15 mouse cellular contexts compared by ENCODE assay signal in genomic region chr16:91191663-91192237, GRCm38 (mm10). TPM values are rescaled to one million over a fixed set of nuclear protein-coding genes. Genes with fewer than 3 reads are reported as not detected.
DNase-seq lines count a peak whose midpoint lies in the region; ATAC-seq and TF ChIP-seq lines count a peak whose summit lies in the region.
"Had no signal": no experiment of that assay in that cellular context is flagged by ENCODE, and none has a peak within 500 bp of the region (broad histone marks: within the 10 kb centered on the region; RNA-seq: fewer than 3 reads in every experiment).

No protein-coding gene starts in this region.

- peaks cover 8% of the 10 kb centered on the region for H3K9me3 ChIP-seq in forebrain, embryonic 10.5 days
- no peaks in the 10 kb centered on the region; the same call in 1 of the 2 replicates for H3K9me3 ChIP-seq in forebrain, embryonic 11.5 days (ENCODE audit: control insufficient read depth, low read length)
- H3K9me3 ChIP-seq in forebrain, postnatal 0 days (ENCODE audit: low read length), result no peaks in the 10 kb centered on the region
- H3K9me3 ChIP-seq: G1E; heart, embryonic 12.5 days had no signal

- no peak for ATAC-seq in forebrain, embryonic 11.5 days (replicated peaks; ENCODE audit: low FRiP score)
- ATAC-seq in forebrain, postnatal 0 days, result peak; percentile 87
- ATAC-seq: liver, embryonic 12.5 days had no signal

- no peaks in the 10 kb centered on the region for H3K36me3 ChIP-seq in forebrain, embryonic 10.5 days (replicated peaks)
- H3K36me3 ChIP-seq in forebrain, embryonic 11.5 days (ENCODE audit: control insufficient read depth, insufficient read depth, low read length), result no peaks in the 10 kb centered on the region
- H3K36me3 ChIP-seq in forebrain, postnatal 0 days (ENCODE audit: insufficient read depth), result no peaks in the 10 kb centered on the region
- H3K36me3 ChIP-seq: G1E; heart, embryonic 12.5 days; liver, embryonic 12.5 days had no signal

- H3K4me1 ChIP-seq in forebrain, embryonic 10.5 days, result peaks cover 47% of the 10 kb centered on the region
- peaks cover 18% of the 10 kb centered on the region for H3K4me1 ChIP-seq in forebrain, embryonic 11.5 days (replicated peaks; ENCODE audit: control insufficient read depth, insufficient read depth, low read length)
- H3K4me1 ChIP-seq in forebrain, postnatal 0 days (ENCODE audit: insufficient read depth), result no peaks in the 10 kb centered on the region
- H3K4me1 ChIP-seq: heart, embryonic 12.5 days; liver, embryonic 12.5 days had no signal

- peak overlapping the region; percentile 66 for H3K27ac ChIP-seq in forebrain, embryonic 10.5 days
- no peak overlapping the region for H3K27ac ChIP-seq in forebrain, embryonic 11.5 days (ENCODE audit: low read depth, low read length)
- peak overlapping the region; percentile 40 for H3K27ac ChIP-seq in forebrain, postnatal 0 days (ENCODE audit: low read depth, low read length)
- H3K27ac ChIP-seq: liver, embryonic 12.5 days; stomach, postnatal 0 days had no signal

- 73% methylated on average over 9 of the region's 9 CpGs for WGBS in forebrain, embryonic 10.5 days
- WGBS in forebrain, embryonic 11.5 days, result 63% methylated on average over 9 of the region's 9 CpGs
- WGBS in forebrain, postnatal 0 days, result 23% methylated on average over 9 of the region's 9 CpGs

- DNase-seq in forebrain, embryonic 10.5 days (ENCODE audit: extremely low spot score, low spot score), result no peak
- no peak for DNase-seq in forebrain, embryonic 11.5 days (ENCODE audit: low spot score)
- peak; percentile 79 for DNase-seq in forebrain, postnatal 0 days
- DNase-seq in left cerebral cortex, postnatal 10 days (ENCODE audit: extremely low spot score in 1 of 2, low spot score in 2 of 2), result peak; percentile 60 to 67
- peak; percentile 17 to 27 for DNase-seq in right cerebral cortex, adult 2 months (ENCODE audit: low spot score in 2 of 2)
- no peak for DNase-seq in lung, postnatal 14 days
- no peak for DNase-seq in natural killer cell, adult 2 months (ENCODE audit: low spot score in 2 of 2)
- no peak for DNase-seq in kidney, adult 9 months
- DNase-seq: lung, postnatal 36 days had no signal

- no peak for TF ChIP-seq CTCF in forebrain, postnatal 0 days (IDR thresholded peaks at IDR 0.05; ENCODE audit: low read depth)

- no peak overlapping the region for H3K4me2 ChIP-seq in forebrain, embryonic 11.5 days (ENCODE audit: low read depth, low read length, severe bottlenecking)
- no peak overlapping the region for H3K4me2 ChIP-seq in forebrain, postnatal 0 days (ENCODE audit: low read depth)
- H3K4me2 ChIP-seq: heart, embryonic 12.5 days; liver, embryonic 12.5 days had no signal

- no peak overlapping the region for H3K4me3 ChIP-seq in forebrain, embryonic 10.5 days
- H3K4me3 ChIP-seq in forebrain, embryonic 11.5 days (ENCODE audit: low read depth, low read length), result no peak overlapping the region
- H3K4me3 ChIP-seq in forebrain, postnatal 0 days (ENCODE audit: low read depth, low read length), result no peak overlapping the region
- H3K4me3 ChIP-seq: heart, embryonic 12.5 days; liver, embryonic 12.5 days; myocyte had no signal

- H3K27me3 ChIP-seq in forebrain, embryonic 10.5 days (ENCODE audit: poor library complexity, severe bottlenecking), result peaks cover 93% of the 10 kb centered on the region
- H3K27me3 ChIP-seq in forebrain, embryonic 11.5 days (ENCODE audit: control insufficient read depth, insufficient read depth, low read length), result peaks cover 22% of the 10 kb centered on the region
- H3K27me3 ChIP-seq in forebrain, postnatal 0 days (ENCODE audit: insufficient read depth, low read length), result peaks cover 8% of the 10 kb centered on the region; the same call in 1 of the 2 replicates
- H3K27me3 ChIP-seq: liver, embryonic 12.5 days had no signal

- intact Hi-C loops in left cerebral cortex, postnatal 10 days (cut with DNase I), result no loop called here

- H3K9ac ChIP-seq in forebrain, embryonic 11.5 days (ENCODE audit: low read length), result no peak overlapping the region
- H3K9ac ChIP-seq in forebrain, postnatal 0 days, result no peak overlapping the region
- H3K9ac ChIP-seq: heart, embryonic 12.5 days; liver, embryonic 12.5 days had no signal

RNA-seq across cellular contexts. Expression of gene Olig2, which starts 33.5 kb away (rescaled TPM):
- 10.5 and 11.2 TPM in 2 replicates for polyA plus RNA-seq in forebrain, embryonic 10.5 days (2016; fragmentation: Nextera tagmentation; extraction: Ambion mirVana)
- 20.3 and 27.4 TPM in 2 replicates for polyA plus RNA-seq in forebrain, embryonic 11.5 days (2014; fragmentation: Nextera tagmentation; extraction: Ambion mirVana)
- total RNA-seq in forebrain, postnatal 0 days (2014; rRNA removed), result 32.8 and 41.0 TPM in 2 replicates
- 11.6 and 14.7 TPM in 2 replicates for polyA plus RNA-seq in forebrain, postnatal 0 days (2015; fragmentation: Nextera tagmentation; extraction: Ambion mirVana)
- 10 to 100 TPM; 24.9 to 29.4 TPM for total RNA-seq in left cerebral cortex, postnatal 10 days (2021)
- polyA plus RNA-seq: G1E; heart, embryonic 12.5 days; intestine, embryonic 14.5 days; liver, embryonic 12.5 days; myocyte; stomach, postnatal 0 days had no signal

Comparison
In these comparisons a context has a peak if more than half of its experiments do, and no peak if none do; other contexts are left out.
1. DNase-seq: peak in forebrain, postnatal 0 days (single experiment), left cerebral cortex, postnatal 10 days (2 of 2) and right cerebral cortex, adult 2 months (2 of 2); none in forebrain, embryonic 10.5 days (single experiment), forebrain, embryonic 11.5 days (single experiment), lung, postnatal 14 days (single experiment), natural killer cell, adult 2 months (0 of 2) and kidney, adult 9 months (single experiment).